Mouse (Mus musculus) lung, adult 2 months (tissue): ENCODE measurements at regions not wholly inside any gene's neighbourhood (a gene's known extent, or its start where the extent isn't known, plus 50 kb on each side); places are given as distances from the start of the nearest gene placed in this dataset.

Experiments
- DNase-seq: peaks from one replicate; pipeline ENCODE4 v3.0.0; 2022
- H3K4me1 ChIP-seq: fragments of 200-500 bp; 2 replicates; pipeline ENCODE4 v1.6.1; 2011; ENCODE audit warnings: low read length; ENCODE audit not compliant: control insufficient read depth, insufficient read depth
- H3K4me3 ChIP-seq: fragments of 200-500 bp; replicated peaks from 2 replicates; pipeline ENCODE3; 2011; ENCODE audit warnings: low read depth, mild to moderate bottlenecking, control low read depth, low read length; ENCODE audit errors: extremely low read depth
- CTCF ChIP-seq: fragments of 200-500 bp; IDR thresholded peaks from 2 replicates; pipeline ENCODE4 v1.5.1; 2011; ENCODE audit warnings: mild to moderate bottlenecking, low read length, control low read depth; ENCODE audit not compliant: insufficient read depth
- POLR2A ChIP-seq: fragments of 200-500 bp; IDR thresholded peaks from 2 replicates; pipeline ENCODE4 v1.6.1; 2011; ENCODE audit warnings: low read depth, mild to moderate bottlenecking, control low read depth, low read length, borderline replicate concordance; ENCODE audit errors: extremely low read depth
- WGBS: fragments of 180-500 bp; shearing (Covaris S2); methylation state at CpG from one replicate; pipeline ENCODE4 v1.1.7; 2018; 5-methylcytosine and 5-hydroxymethylcytosine counted together

- H3K4me1 ChIP-seq, result no peaks in the 10 kb centered on the region
- WGBS, result 69% methylated on average over 4 of the region's 4 CpGs
- DNase-seq, result no peak
- no peak overlapping the region for H3K4me3 ChIP-seq
- TF ChIP-seq POLR2A (no peak), CTCF (no peak)
Measured at GRCm38 (mm10) chr16:30743566-30743965, 144.0 kb downstream of the Fam43a start.

- H3K4me3 ChIP-seq, result no peak overlapping the region
- DNase-seq, result no peak
- H3K4me1 ChIP-seq, result no peaks in the 10 kb centered on the region
- TF ChIP-seq POLR2A, result no peak
- TF ChIP-seq CTCF, result no peak
- 61% methylated on average over 7 of the region's 7 CpGs for WGBS
Measured at GRCm38 (mm10) chr16:30744237-30744636, 144.7 kb downstream of the Fam43a start.

GRCm38 (mm10) chr16:30745598-30746181 is 146.2 kb downstream of the Fam43a start:
- TF ChIP-seq POLR2A, result no peak
- no peak for TF ChIP-seq CTCF
- Histone ChIP-seq H3K4me1 (no peaks in the 10 kb centered on the region), H3K4me3 (no peak overlapping the region)
- WGBS, result 47% methylated on average over 11 of the region's 11 CpGs
- no peak for DNase-seq

- no peak for DNase-seq
- no peak overlapping the region for H3K4me3 ChIP-seq
- 70% methylated on average over 8 of the region's 8 CpGs for WGBS
- TF ChIP-seq POLR2A (no peak), CTCF (no peak)
- no peaks in the 10 kb centered on the region for H3K4me1 ChIP-seq
Measured at GRCm38 (mm10) chr16:30746211-30746610, 146.7 kb downstream of the Fam43a start.

GRCm38 (mm10) chr16:30749841-30750240 is 150.3 kb downstream of the Fam43a start:
- no peak for TF ChIP-seq CTCF
- no peak for TF ChIP-seq POLR2A
- WGBS, result 46% methylated on average over 3 of the region's 3 CpGs
- no peak for DNase-seq

GRCm38 (mm10) chr16:30755771-30756170 is 156.2 kb downstream of the Fam43a start:
- H3K4me1 ChIP-seq, result no peaks in the 10 kb centered on the region
- WGBS, result 80% methylated on average over 2 of the region's 2 CpGs
- no peak for DNase-seq

More at GRCm38 (mm10) chr16:30749841-30750240, 150.3 kb downstream of the Fam43a start:
- Histone ChIP-seq H3K4me3 (no peak overlapping the region), H3K4me1 (no peaks in the 10 kb centered on the region)

GRCm38 (mm10) chr16:30756678-30757077 is 157.2 kb downstream of the Fam43a start:
- DNase-seq, result no peak
- Histone ChIP-seq H3K4me1 (no peaks in the 10 kb centered on the region), H3K4me3 (no peak overlapping the region)
- WGBS, result 66% methylated on average over 5 of the region's 5 CpGs
- TF ChIP-seq POLR2A (no peak), CTCF (no peak)

More at GRCm38 (mm10) chr16:30755771-30756170, 156.2 kb downstream of the Fam43a start:
- no peak overlapping the region for H3K4me3 ChIP-seq
- TF ChIP-seq CTCF, result no peak
- no peak for TF ChIP-seq POLR2A

GRCm38 (mm10) chr16:30757556-30757955 is 158.0 kb downstream of the Fam43a start:
- WGBS, result 87% methylated on average over 3 of the region's 3 CpGs
- H3K4me1 ChIP-seq, result no peaks in the 10 kb centered on the region
- DNase-seq, result no peak
- H3K4me3 ChIP-seq, result no peak overlapping the region
- TF ChIP-seq CTCF (no peak), POLR2A (no peak)

- 89% methylated on average over 6 of the region's 6 CpGs for WGBS
- DNase-seq, result no peak
- Histone ChIP-seq H3K4me3 (no peak overlapping the region), H3K4me1 (no peaks in the 10 kb centered on the region)
- TF ChIP-seq CTCF (no peak), POLR2A (no peak)
Measured at GRCm38 (mm10) chr16:30758041-30758440, 158.5 kb downstream of the Fam43a start.

GRCm38 (mm10) chr16:30759503-30759902 is 160.0 kb downstream of the Fam43a start:
- no peak for TF ChIP-seq POLR2A
- no peak for TF ChIP-seq CTCF
- DNase-seq, result no peak
- no peaks in the 10 kb centered on the region for H3K4me1 ChIP-seq
- WGBS, result 82% methylated on average over 8 of the region's 8 CpGs
- H3K4me3 ChIP-seq, result no peak overlapping the region
